Mouse (Mus musculus): ENCODE measurements at regions not wholly inside any gene's neighbourhood (a gene's known extent, or its start where the extent isn't known, plus 50 kb on each side); places are given as distances from the start of the nearest gene placed in this dataset.

- Histone ChIP-seq H3K79me2 (replicated peaks; ENCODE audit: control insufficient read depth, extremely low read depth, insufficient read depth, poor library complexity, severe bottlenecking) (no peaks in the 10 kb centered on the region), H3K9ac (ENCODE audit: insufficient read depth, low read depth) (no peak overlapping the region), H3K36me3 (replicated peaks in 1 of 2; ENCODE audit: control insufficient read depth in 1 of 2, insufficient read depth in 1 of 2, low read length in 1 of 2) (no peaks in the 10 kb centered on the region), H3K4me1 (ENCODE audit: control insufficient read depth in 1 of 2, insufficient read depth in 2 of 2) (peaks cover 7 to 17% of the 10 kb centered on the region in 2 experiments; a peak in 3 of 4 replicates), H3K27me3 (replicated peaks) (no peaks in the 10 kb centered on the region), H3K9me3 (replicated peaks; ENCODE audit: low read length) (no peaks in the 10 kb centered on the region), H3K27ac (ENCODE audit: insufficient read depth, low read depth) (no peak overlapping the region), H3K4me2 (ENCODE audit: insufficient read depth, low read depth, poor library complexity, severe bottlenecking) (no peak overlapping the region), H3K4me3 (replicated peaks in 1 of 3; ENCODE audit: low read depth in 2 of 3, low read length in 2 of 3, poor library complexity in 1 of 3) (no peak overlapping the region)
- in situ Hi-C loops (cut with MboI; ENCODE audit: low pct_ligation_motif_present, low pct_unique_long_range_greater_than_20kb, low sequenced_read_pairs), result no loop called here
- dilution Hi-C loops (cut with MboI; ENCODE audit: extremely low pct_ligation_motif_present, extremely low pct_unique_long_range_greater_than_20kb, low sequenced_read_pairs), result no loop called here
- no peak for DNase-seq (ENCODE audit: extremely low read depth)
- TF ChIP-seq USF2 (conservative IDR thresholded peaks at IDR 0.05; ENCODE audit: low read depth, low read length) (no peak), ZMIZ1 (IDR thresholded peaks at IDR 0.05; ENCODE audit: low read depth, low read length) (no peak), IRF4 (IDR thresholded peaks at IDR 0.05; ENCODE audit: low read depth, low read length) (no peak), NRF1 (IDR thresholded peaks at IDR 0.05; ENCODE audit: low read depth, low read length) (no peak), UBTF (IDR thresholded peaks at IDR 0.05; ENCODE audit: low read depth, low read length) (no peak), PAX5 (IDR thresholded peaks at IDR 0.05; ENCODE audit: low read length) (no peak)
Measured at GRCm38 (mm10) chr9:30533091-30533779, 106.3 kb downstream of the Snx19 start.

GRCm38 (mm10) chr9:30525086-30525485, 98.2 kb downstream of the Snx19 start:
- in situ Hi-C loops (cut with MboI; ENCODE audit: low pct_ligation_motif_present, low pct_unique_long_range_greater_than_20kb, low sequenced_read_pairs), result no loop called here
- Histone ChIP-seq H3K27ac (ENCODE audit: insufficient read depth, low read depth) (no peak overlapping the region), H3K9me3 (replicated peaks; ENCODE audit: low read length) (no peaks in the 10 kb centered on the region), H3K27me3 (replicated peaks) (no peaks in the 10 kb centered on the region), H3K36me3 (replicated peaks in 1 of 2; ENCODE audit: control insufficient read depth in 1 of 2, insufficient read depth in 1 of 2, low read length in 1 of 2) (no peaks in the 10 kb centered on the region), H3K4me3 (replicated peaks in 1 of 3; ENCODE audit: low read depth in 2 of 3, low read length in 2 of 3, poor library complexity in 1 of 3) (no peak overlapping the region), H3K9ac (ENCODE audit: insufficient read depth, low read depth) (no peak overlapping the region), H3K4me2 (ENCODE audit: insufficient read depth, low read depth, poor library complexity, severe bottlenecking) (no peak overlapping the region), H3K4me1 (ENCODE audit: control insufficient read depth in 1 of 2, insufficient read depth in 2 of 2) (peaks cover 13 to 37% of the 10 kb centered on the region in 2 experiments; a peak in 3 of 4 replicates), H3K79me2 (replicated peaks; ENCODE audit: control insufficient read depth, extremely low read depth, insufficient read depth, poor library complexity, severe bottlenecking) (no peaks in the 10 kb centered on the region)
- dilution Hi-C loops (cut with MboI; ENCODE audit: extremely low pct_ligation_motif_present, extremely low pct_unique_long_range_greater_than_20kb, low sequenced_read_pairs), result no loop called here
- DNase-seq (ENCODE audit: extremely low read depth), result no peak
- TF ChIP-seq SMC3 (IDR thresholded peaks at IDR 0.05; ENCODE audit: low read depth, low read length), result no peak
- TF ChIP-seq USF1 (IDR thresholded peaks at IDR 0.05; ENCODE audit: low read depth, low read length), result no peak
- no peak for TF ChIP-seq ETS1 (conservative IDR thresholded peaks at IDR 0.05; ENCODE audit: low read depth, low read length)
- no peak for TF ChIP-seq MAX (IDR thresholded peaks at IDR 0.05; ENCODE audit: low read length)
- no peak for TF ChIP-seq JUND (conservative IDR thresholded peaks at IDR 0.05; ENCODE audit: low read depth, low read length)
- TF ChIP-seq PAX5 (IDR thresholded peaks at IDR 0.05; ENCODE audit: low read length), result no peak
- TF ChIP-seq TBP (conservative IDR thresholded peaks at IDR 0.05; ENCODE audit: low read depth, low read length), result no peak
- TF ChIP-seq HCFC1 (IDR thresholded peaks at IDR 0.05; ENCODE audit: low read depth, low read length), result no peak
- no peak for TF ChIP-seq KAT2A (IDR thresholded peaks at IDR 0.05; ENCODE audit: insufficient replicate concordance, low read length)
- no peak for TF ChIP-seq ZNF384 (IDR thresholded peaks at IDR 0.05; ENCODE audit: low read depth, low read length)
- TF ChIP-seq BHLHE40 (IDR thresholded peaks at IDR 0.05; ENCODE audit: low read depth, low read length), result no peak
- TF ChIP-seq SIN3A (IDR thresholded peaks at IDR 0.05; ENCODE audit: low read length), result no peak
- TF ChIP-seq USF2 (conservative IDR thresholded peaks at IDR 0.05; ENCODE audit: low read depth, low read length), result no peak
- no peak for TF ChIP-seq CTCF (conservative IDR thresholded peaks at IDR 0.05 in 1 of 2, IDR thresholded peaks at IDR 0.05 in 1 of 2; ENCODE audit: low read depth in 2 of 2, low read length in 2 of 2)

All from CH12.LX (cell line).